Mouse (Mus musculus) adrenal gland, postnatal 10 days (tissue): ENCODE results near the gene Adam12. TPM values are rescaled to one million over a fixed set of nuclear protein-coding genes. Genes with fewer than 3 reads are reported as not detected.
A peak's percentile ranks its signal among the peaks of the same experiment; 100 is the strongest.
"Not testable (repeated sequence)": the region's sequence is repeated elsewhere in the genome, so short reads cannot be mapped to it uniquely, and the experiment has no call there.

ENCODE experiments used
- DNase-seq: peaks from one replicate; pipeline ENCODE4 v3.0.0; 2021; ENCODE audit warnings: mixed read lengths
- total RNA-seq, 2 experiments: library from RNA; stranded (reverse); gene quantifications; 2 replicates each; pipeline ENCODE4 v1.2.3; 2021

Adam12 gene
- total RNA-seq, 2 experiments from 2014 or later, result 26.6 to 31.0 TPM

DNA sequence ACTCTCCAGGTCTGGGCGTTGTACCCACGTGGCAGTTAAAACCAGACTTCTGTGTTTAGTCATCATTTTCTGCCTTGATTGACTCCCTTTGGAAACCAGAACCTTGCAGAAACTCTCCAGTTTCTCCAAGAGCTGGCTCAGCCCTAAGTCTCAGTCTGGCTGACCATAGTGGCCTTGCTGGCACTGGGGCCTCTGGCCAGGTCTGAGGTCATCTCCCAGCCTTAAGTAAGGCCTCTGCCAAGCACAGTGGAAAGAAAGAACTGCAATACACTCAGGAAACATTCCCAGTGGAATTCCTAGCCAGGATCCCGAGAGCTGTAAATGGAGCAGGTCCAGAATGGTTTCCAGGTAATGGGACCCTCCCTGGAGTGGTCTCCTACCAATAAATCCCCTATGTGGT lies 303.0 kb downstream of the Adam12 start:
- peak; percentile 65 for DNase-seq

DNA sequence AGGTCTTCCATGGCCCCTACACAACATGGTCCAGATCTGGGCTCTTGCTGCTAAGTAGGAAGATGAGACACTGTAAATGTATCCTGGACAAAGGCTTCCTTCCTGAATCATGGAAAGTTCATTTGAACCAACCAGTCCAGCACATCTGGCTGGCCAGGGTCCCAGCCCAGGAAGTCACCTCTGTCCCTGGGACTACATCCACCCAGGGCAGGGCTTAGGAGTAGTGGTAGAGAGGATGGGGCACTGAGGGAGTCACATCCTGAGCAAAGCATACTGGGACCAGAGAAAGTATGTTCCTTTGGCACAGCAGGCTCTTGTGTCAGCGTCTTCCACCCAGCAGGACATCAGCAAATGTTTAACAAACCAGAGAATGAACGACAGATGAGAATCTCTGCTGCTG lies 306.2 kb downstream of the Adam12 start:
- DNase-seq, result peak; percentile 7

DNA sequence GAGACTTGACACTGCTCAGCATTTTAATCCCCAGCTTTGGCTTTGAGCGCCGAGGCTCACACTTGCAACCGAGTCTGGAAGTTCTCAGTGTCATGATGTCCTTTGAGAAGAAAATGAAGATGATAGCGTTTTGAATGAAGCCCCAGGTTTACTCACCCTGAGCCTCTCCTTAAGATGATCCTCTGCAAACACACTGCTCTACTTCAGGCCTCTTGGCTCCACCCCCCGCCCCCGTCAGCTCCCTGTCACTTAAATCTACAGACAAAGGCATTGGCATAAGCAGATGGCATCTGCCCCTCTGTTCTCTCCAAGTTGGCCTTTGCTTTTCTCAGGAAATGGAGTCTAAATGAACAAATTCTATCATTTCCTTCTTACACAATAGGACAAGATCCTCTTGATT lies 308.0 kb downstream of the Adam12 start:
- no peak for DNase-seq

GRCm38 (mm10) chr7:133921291-133921690 lies 310.7 kb downstream of the Adam12 start:
- DNase-seq, result no peak

- no peak for DNase-seq
These were observed 311.2 kb downstream of the Adam12 start for GRCm38 (mm10) chr7:133920724-133921123.

DNA sequence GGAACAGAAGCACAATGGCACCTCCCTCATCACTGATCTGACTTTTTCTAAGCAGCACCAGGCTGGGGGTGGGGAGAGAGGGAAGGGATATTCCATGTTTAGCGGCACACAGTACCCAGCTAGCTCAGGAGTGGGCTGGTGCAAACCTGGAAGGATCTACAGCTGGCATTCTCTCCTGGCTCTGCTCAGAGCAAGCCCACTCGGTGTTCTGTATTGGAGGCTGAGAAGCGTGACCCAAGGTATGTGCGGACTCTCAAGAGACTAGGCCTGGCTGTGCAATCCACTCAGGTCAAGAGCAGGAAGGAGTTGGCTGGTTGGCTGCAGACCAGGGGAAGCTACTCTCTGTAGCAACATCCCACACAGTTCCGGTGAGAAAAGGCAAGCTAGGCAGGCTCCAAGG lies 312.0 kb downstream of the Adam12 start:
- peak; percentile 30 for DNase-seq

- DNase-seq, result no peak
These were observed 312.6 kb downstream of the Adam12 start for GRCm38 (mm10) chr7:133919306-133919705.

- DNase-seq, result no peak
These were observed 315.7 kb downstream of the Adam12 start for GRCm38 (mm10) chr7:133916230-133916629.

- DNase-seq, result no peak
These were observed 320.1 kb downstream of the Adam12 start for GRCm38 (mm10) chr7:133911881-133912280.

GRCm38 (mm10) chr7:133909833-133910375 lies 322.0 kb downstream of the Adam12 start:
- DNase-seq, result no peak

- no peak for DNase-seq
These were observed 323.0 kb downstream of the Adam12 start for GRCm38 (mm10) chr7:133908966-133909365.

DNA sequence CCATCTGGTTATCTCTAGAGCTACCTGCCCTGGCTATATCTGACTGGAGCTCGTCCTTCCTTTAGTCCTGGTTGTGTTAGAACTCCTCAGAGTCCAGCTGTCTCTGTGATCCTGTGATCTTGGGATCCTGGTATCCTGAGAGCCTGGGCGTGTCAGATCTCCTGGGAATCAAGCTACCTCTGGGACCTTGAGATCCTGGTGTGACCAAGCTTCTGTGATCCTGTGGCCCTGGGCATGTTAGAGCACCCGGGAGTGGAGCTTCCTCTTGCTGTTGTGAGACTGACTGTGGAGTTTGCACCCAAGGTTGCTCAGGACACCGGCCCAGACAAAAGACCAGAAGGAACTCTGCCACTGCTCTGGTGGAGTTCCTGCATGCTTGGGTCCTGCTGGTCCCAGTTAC lies 332.6 kb downstream of the Adam12 start:
- no peak for DNase-seq

DNA sequence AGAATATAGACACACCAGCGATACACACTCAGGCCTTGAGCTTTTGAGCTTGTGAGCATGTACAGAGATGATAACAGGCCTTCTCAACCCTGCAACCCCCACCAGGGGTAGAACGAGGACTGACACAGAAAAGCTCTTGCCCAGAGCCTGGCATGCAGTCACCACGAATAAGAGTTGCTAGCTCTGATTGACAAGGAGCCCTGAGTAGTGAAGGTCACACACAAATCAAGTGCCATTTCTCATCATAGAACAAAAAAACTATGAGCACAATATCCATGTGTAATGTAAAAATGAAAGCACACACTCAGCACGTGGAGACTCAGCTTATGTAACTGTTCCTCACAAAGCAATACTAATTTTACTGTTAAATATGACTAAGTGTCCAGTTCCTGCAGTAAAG lies 340.1 kb downstream of the Adam12 start:
- no peak for DNase-seq

GRCm38 (mm10) chr7:133891298-133891697 lies 340.6 kb downstream of the Adam12 start:
- DNase-seq, result no peak

DNA sequence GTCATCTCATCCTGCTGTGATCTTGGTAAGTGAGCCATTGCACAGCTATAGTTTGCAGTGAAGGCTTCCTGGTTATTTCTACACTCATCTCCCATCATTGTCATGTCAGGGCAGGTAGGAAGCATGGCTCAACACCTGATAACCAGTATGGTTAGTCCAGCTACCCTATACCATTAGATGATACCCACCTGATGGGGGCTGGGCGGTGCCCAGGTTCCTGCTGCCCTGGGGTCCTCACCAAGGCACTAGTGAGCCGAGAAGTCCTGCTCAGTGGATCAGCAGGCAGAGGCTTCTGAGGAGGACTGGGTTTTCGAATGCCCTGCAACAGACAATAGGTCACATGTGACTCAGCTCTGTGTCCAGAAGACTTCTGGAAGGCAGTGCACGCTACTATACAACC lies 342.0 kb downstream of the Adam12 start:
- no peak for DNase-seq

- DNase-seq, result peak; percentile 26
These were observed 342.7 kb downstream of the Adam12 start for GRCm38 (mm10) chr7:133888926-133889920.

DNA sequence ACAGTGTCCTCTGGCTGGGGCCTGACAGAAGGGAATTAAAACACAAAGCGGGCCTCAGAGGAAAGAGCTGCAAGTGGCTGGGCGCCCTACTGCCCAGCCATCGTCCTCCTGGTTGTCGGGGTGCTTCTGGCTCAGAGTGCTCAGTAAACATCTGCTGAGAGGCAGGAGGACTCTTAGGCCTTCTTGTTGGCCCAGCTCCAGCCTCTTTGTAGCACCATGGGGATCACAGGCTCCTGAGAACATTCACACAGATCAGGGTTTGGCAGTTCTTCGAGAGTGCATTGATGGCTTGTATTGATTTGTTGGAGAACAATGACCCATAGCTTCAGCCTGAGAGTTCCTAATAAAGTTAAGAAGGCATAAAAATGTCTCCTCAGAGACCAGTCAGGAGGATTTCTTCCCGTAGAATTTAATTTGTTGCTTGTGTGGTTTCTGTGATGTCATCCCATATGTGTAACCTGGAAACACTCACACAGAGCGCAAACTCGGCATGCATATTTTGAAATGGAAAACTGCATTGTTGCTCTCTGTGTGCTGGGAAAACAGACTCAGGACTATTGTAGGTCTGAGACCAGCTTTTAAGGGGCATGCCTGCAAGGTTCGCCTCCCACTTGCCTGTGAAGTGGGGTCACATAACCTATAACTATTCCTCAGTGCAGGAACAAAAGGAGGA lies 347.1 kb downstream of the Adam12 start:
- not testable (repeated sequence) for DNase-seq

GRCm38 (mm10) chr7:133879761-133880160 lies 352.2 kb downstream of the Adam12 start:
- DNase-seq, result no peak

GRCm38 (mm10) chr7:133876646-133877342 lies 355.2 kb downstream of the Adam12 start:
- DNase-seq, result no peak

GRCm38 (mm10) chr7:133876139-133876538 lies 355.8 kb downstream of the Adam12 start:
- DNase-seq, result no peak

DNA sequence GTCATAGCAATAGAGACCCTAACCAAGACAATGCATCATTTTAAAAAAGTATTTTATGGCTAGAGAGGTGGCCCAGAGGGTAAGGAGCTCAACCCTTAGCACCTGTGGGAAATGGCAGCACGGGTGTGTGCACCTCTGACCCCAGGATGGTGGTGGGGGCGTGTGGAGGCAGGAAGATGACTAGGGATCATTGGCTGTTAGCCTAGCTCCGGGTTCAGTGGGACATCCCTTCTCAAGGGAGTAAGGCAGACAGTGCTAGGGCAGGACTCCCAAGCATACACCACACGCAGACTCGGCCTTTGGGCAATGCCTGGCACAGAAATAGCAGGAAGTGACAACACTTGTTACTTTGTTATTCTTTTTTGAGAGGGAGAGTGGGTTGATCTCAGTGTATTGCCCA lies 359.2 kb downstream of the Adam12 start:
- DNase-seq, result no peak

- DNase-seq, result no peak
These were observed 361.7 kb downstream of the Adam12 start for GRCm38 (mm10) chr7:133870265-133870664.
